Mouse (Mus musculus): ENCODE data around the gene Tmprss11f. TPM values are rescaled to one million over a fixed set of nuclear protein-coding genes. Genes with fewer than 3 reads are reported as not detected.
"Not testable (repeated sequence)": the region's sequence is repeated elsewhere in the genome, so short reads cannot be mapped to it uniquely, and the experiment has no call there.

Gene Tmprss11f
- polyA plus RNA-seq, 1 experiment from 2014 or later = not detected

- ATAC-seq; H3K36me3 ChIP-seq (ENCODE audit: control insufficient read depth, insufficient read depth, low read length); H3K4me3 ChIP-seq (ENCODE audit: low read depth, low read length); H3K27me3 ChIP-seq (ENCODE audit: control insufficient read depth, insufficient read depth, low read depth, low read length); H3K27ac ChIP-seq (ENCODE audit: low read length); H3K4me2 ChIP-seq (ENCODE audit: low read length); H3K9ac ChIP-seq (ENCODE audit: low read depth, low read length); H3K9me3 ChIP-seq (replicated peaks; ENCODE audit: control insufficient read depth, low read length, poor library complexity, severe bottlenecking); H3K4me1 ChIP-seq (ENCODE audit: control insufficient read depth, insufficient read depth, low read length): not testable (repeated sequence)
- 91% methylated on average over 8 of the region's 8 CpGs for WGBS
Observed at GRCm38 (mm10) chr5:86578761-86579160, 53.5 kb downstream of the Tmprss11f start.

GRCm38 (mm10) chr5:86546693-86547092 lies 85.5 kb downstream of the Tmprss11f start:
- ATAC-seq = no peak
- Histone ChIP-seq H3K36me3 (ENCODE audit: control insufficient read depth, insufficient read depth, low read length) (no peaks in the 10 kb centered on the region), H3K4me2 (ENCODE audit: low read length) (no peak overlapping the region), H3K27ac (ENCODE audit: low read length) (no peak overlapping the region), H3K4me3 (ENCODE audit: low read depth, low read length) (no peak overlapping the region), H3K9me3 (replicated peaks; ENCODE audit: control insufficient read depth, low read length, poor library complexity, severe bottlenecking) (no peaks in the 10 kb centered on the region), H3K9ac (ENCODE audit: low read depth, low read length) (no peak overlapping the region), H3K4me1 (ENCODE audit: control insufficient read depth, insufficient read depth, low read length) (no peaks in the 10 kb centered on the region), H3K27me3 (ENCODE audit: control insufficient read depth, insufficient read depth, low read depth, low read length) (no peaks in the 10 kb centered on the region)
- 100% methylated on average over 2 of the region's 2 CpGs for WGBS

- no peak overlapping the region for H3K4me2 ChIP-seq (ENCODE audit: low read length)
- no peak overlapping the region for H3K4me3 ChIP-seq (ENCODE audit: low read depth, low read length)
- no peaks in the 10 kb centered on the region for H3K36me3 ChIP-seq (ENCODE audit: control insufficient read depth, insufficient read depth, low read length)
- H3K9me3 ChIP-seq (replicated peaks; ENCODE audit: control insufficient read depth, low read length, poor library complexity, severe bottlenecking) = no peaks in the 10 kb centered on the region
- no peak overlapping the region for H3K27ac ChIP-seq (ENCODE audit: low read length)
- no peak for ATAC-seq
- H3K4me1 ChIP-seq (ENCODE audit: control insufficient read depth, insufficient read depth, low read length) = no peaks in the 10 kb centered on the region
- WGBS = 89% methylated on average over 3 of the region's 3 CpGs
- H3K9ac ChIP-seq (ENCODE audit: low read depth, low read length) = no peak overlapping the region
- no peaks in the 10 kb centered on the region for H3K27me3 ChIP-seq (ENCODE audit: control insufficient read depth, insufficient read depth, low read depth, low read length)
Observed at GRCm38 (mm10) chr5:86540601-86541000, 91.6 kb downstream of the Tmprss11f start.

GRCm38 (mm10) chr5:86528725-86529124 lies 103.5 kb downstream of the Tmprss11f start:
- Histone ChIP-seq H3K4me1 (ENCODE audit: control insufficient read depth, insufficient read depth, low read length) (no peaks in the 10 kb centered on the region), H3K36me3 (ENCODE audit: control insufficient read depth, insufficient read depth, low read length) (no peaks in the 10 kb centered on the region), H3K4me3 (ENCODE audit: low read depth, low read length) (no peak overlapping the region), H3K4me2 (ENCODE audit: low read length) (no peak overlapping the region), H3K9ac (ENCODE audit: low read depth, low read length) (no peak overlapping the region), H3K9me3 (replicated peaks; ENCODE audit: control insufficient read depth, low read length, poor library complexity, severe bottlenecking) (no peaks in the 10 kb centered on the region), H3K27me3 (ENCODE audit: control insufficient read depth, insufficient read depth, low read depth, low read length) (no peaks in the 10 kb centered on the region), H3K27ac (ENCODE audit: low read length) (no peak overlapping the region)
- 83% methylated on average over 2 of the region's 2 CpGs for WGBS
- no peak for ATAC-seq

GRCm38 (mm10) chr5:86518500-86518899 lies 113.7 kb downstream of the Tmprss11f start, which contains the start of gene Tmprss11g:
Tmprss11g (minus strand) TSS chr5:86518600.
- no peak within 1 kb of the TSS for H3K27ac ChIP-seq (ENCODE audit: low read length)
- no peaks in the 10 kb centered on the region for H3K36me3 ChIP-seq (ENCODE audit: control insufficient read depth, insufficient read depth, low read length)
- H3K9ac ChIP-seq (ENCODE audit: low read depth, low read length) = no peak within 1 kb of the TSS
- no peak for ATAC-seq
- H3K9me3 ChIP-seq (replicated peaks; ENCODE audit: control insufficient read depth, low read length, poor library complexity, severe bottlenecking) = no peaks in the 10 kb centered on the region
- no peak within 1 kb of the TSS for H3K4me2 ChIP-seq (ENCODE audit: low read length)
- 86% methylated on average over 9 of the region's 9 CpGs for WGBS
- no peak within 1 kb of the TSS for H3K4me3 ChIP-seq (ENCODE audit: low read depth, low read length)
- H3K4me1 ChIP-seq (ENCODE audit: control insufficient read depth, insufficient read depth, low read length) = no peaks in the 10 kb centered on the region
- H3K27me3 ChIP-seq (ENCODE audit: control insufficient read depth, insufficient read depth, low read depth, low read length) = no peaks in the 10 kb centered on the region

- H3K9ac ChIP-seq (ENCODE audit: low read depth, low read length) = no peak overlapping the region
- H3K9me3 ChIP-seq (replicated peaks; ENCODE audit: control insufficient read depth, low read length, poor library complexity, severe bottlenecking) = no peaks in the 10 kb centered on the region
- H3K36me3 ChIP-seq (ENCODE audit: control insufficient read depth, insufficient read depth, low read length) = no peaks in the 10 kb centered on the region
- H3K27me3 ChIP-seq (ENCODE audit: control insufficient read depth, insufficient read depth, low read depth, low read length) = no peaks in the 10 kb centered on the region
- ATAC-seq = no peak
- H3K4me2 ChIP-seq (ENCODE audit: low read length) = no peak overlapping the region
- H3K27ac ChIP-seq (ENCODE audit: low read length) = no peak overlapping the region
- 30% methylated on average over 5 of the region's 5 CpGs for WGBS
- no peak overlapping the region for H3K4me3 ChIP-seq (ENCODE audit: low read depth, low read length)
- H3K4me1 ChIP-seq (ENCODE audit: control insufficient read depth, insufficient read depth, low read length) = no peaks in the 10 kb centered on the region
Observed at GRCm38 (mm10) chr5:86511538-86511937, 120.7 kb downstream of the Tmprss11f start.

GRCm38 (mm10) chr5:86493453-86493852 lies 138.8 kb downstream of the Tmprss11f start:
- Histone ChIP-seq H3K9me3 (replicated peaks; ENCODE audit: control insufficient read depth, low read length, poor library complexity, severe bottlenecking) (no peaks in the 10 kb centered on the region), H3K27ac (ENCODE audit: low read length) (no peak overlapping the region), H3K4me1 (ENCODE audit: control insufficient read depth, insufficient read depth, low read length) (no peaks in the 10 kb centered on the region), H3K4me2 (ENCODE audit: low read length) (no peak overlapping the region), H3K9ac (ENCODE audit: low read depth, low read length) (no peak overlapping the region), H3K27me3 (ENCODE audit: control insufficient read depth, insufficient read depth, low read depth, low read length) (no peaks in the 10 kb centered on the region), H3K4me3 (ENCODE audit: low read depth, low read length) (no peak overlapping the region), H3K36me3 (ENCODE audit: control insufficient read depth, insufficient read depth, low read length) (no peaks in the 10 kb centered on the region)
- ATAC-seq = no peak
- WGBS = 81% methylated on average over 1 of the region's 1 CpGs

- Histone ChIP-seq H3K4me3 (ENCODE audit: low read depth, low read length) (no peak overlapping the region), H3K36me3 (ENCODE audit: control insufficient read depth, insufficient read depth, low read length) (no peaks in the 10 kb centered on the region), H3K27ac (ENCODE audit: low read length) (no peak overlapping the region), H3K9ac (ENCODE audit: low read depth, low read length) (no peak overlapping the region), H3K9me3 (replicated peaks; ENCODE audit: control insufficient read depth, low read length, poor library complexity, severe bottlenecking) (no peaks in the 10 kb centered on the region), H3K4me1 (ENCODE audit: control insufficient read depth, insufficient read depth, low read length) (no peaks in the 10 kb centered on the region), H3K27me3 (ENCODE audit: control insufficient read depth, insufficient read depth, low read depth, low read length) (no peaks in the 10 kb centered on the region), H3K4me2 (ENCODE audit: low read length) (no peak overlapping the region)
- no peak for ATAC-seq
- 78% methylated on average over 2 of the region's 2 CpGs for WGBS
Observed at GRCm38 (mm10) chr5:86482562-86482961, 149.7 kb downstream of the Tmprss11f start.

- Histone ChIP-seq H3K27me3 (ENCODE audit: control insufficient read depth, insufficient read depth, low read depth, low read length) (no peaks in the 10 kb centered on the region), H3K4me2 (ENCODE audit: low read length) (no peak overlapping the region), H3K27ac (ENCODE audit: low read length) (no peak overlapping the region), H3K9ac (ENCODE audit: low read depth, low read length) (no peak overlapping the region), H3K4me3 (ENCODE audit: low read depth, low read length) (no peak overlapping the region), H3K4me1 (ENCODE audit: control insufficient read depth, insufficient read depth, low read length) (no peaks in the 10 kb centered on the region), H3K36me3 (ENCODE audit: control insufficient read depth, insufficient read depth, low read length) (no peaks in the 10 kb centered on the region), H3K9me3 (replicated peaks; ENCODE audit: control insufficient read depth, low read length, poor library complexity, severe bottlenecking) (no peaks in the 10 kb centered on the region)
- WGBS = 91% methylated on average over 1 of the region's 1 CpGs
- no peak for ATAC-seq
Observed at GRCm38 (mm10) chr5:86482031-86482430, 150.2 kb downstream of the Tmprss11f start.

- ATAC-seq = no peak
- 85% methylated on average over 9 of the region's 9 CpGs for WGBS
- no peak overlapping the region for H3K4me2 ChIP-seq (ENCODE audit: low read length)
Observed at GRCm38 (mm10) chr5:86473859-86474258, 158.4 kb downstream of the Tmprss11f start.

More at GRCm38 (mm10) chr5:86473859-86474258, 158.4 kb downstream of the Tmprss11f start:
- no peaks in the 10 kb centered on the region for H3K9me3 ChIP-seq (replicated peaks; ENCODE audit: control insufficient read depth, low read length, poor library complexity, severe bottlenecking)
- H3K27me3 ChIP-seq (ENCODE audit: control insufficient read depth, insufficient read depth, low read depth, low read length) = no peaks in the 10 kb centered on the region
- H3K9ac ChIP-seq (ENCODE audit: low read depth, low read length) = no peak overlapping the region
- no peaks in the 10 kb centered on the region for H3K4me1 ChIP-seq (ENCODE audit: control insufficient read depth, insufficient read depth, low read length)
- H3K4me3 ChIP-seq (ENCODE audit: low read depth, low read length) = no peak overlapping the region
- H3K36me3 ChIP-seq (ENCODE audit: control insufficient read depth, insufficient read depth, low read length) = no peaks in the 10 kb centered on the region
- H3K27ac ChIP-seq (ENCODE audit: low read length) = no peak overlapping the region

Measured in midbrain, embryonic 16.5 days (tissue).